Mouse (Mus musculus): ENCODE data around the gene Sh3d19. TPM values are rescaled to one million over a fixed set of nuclear protein-coding genes. Genes with fewer than 3 reads are reported as not detected.

Gene Sh3d19
- 10.3 and 10.9 TPM in 2 replicates for polyA plus RNA-seq (2015; fragmentation: Nextera tagmentation; extraction: Ambion mirVana)

DNA sequence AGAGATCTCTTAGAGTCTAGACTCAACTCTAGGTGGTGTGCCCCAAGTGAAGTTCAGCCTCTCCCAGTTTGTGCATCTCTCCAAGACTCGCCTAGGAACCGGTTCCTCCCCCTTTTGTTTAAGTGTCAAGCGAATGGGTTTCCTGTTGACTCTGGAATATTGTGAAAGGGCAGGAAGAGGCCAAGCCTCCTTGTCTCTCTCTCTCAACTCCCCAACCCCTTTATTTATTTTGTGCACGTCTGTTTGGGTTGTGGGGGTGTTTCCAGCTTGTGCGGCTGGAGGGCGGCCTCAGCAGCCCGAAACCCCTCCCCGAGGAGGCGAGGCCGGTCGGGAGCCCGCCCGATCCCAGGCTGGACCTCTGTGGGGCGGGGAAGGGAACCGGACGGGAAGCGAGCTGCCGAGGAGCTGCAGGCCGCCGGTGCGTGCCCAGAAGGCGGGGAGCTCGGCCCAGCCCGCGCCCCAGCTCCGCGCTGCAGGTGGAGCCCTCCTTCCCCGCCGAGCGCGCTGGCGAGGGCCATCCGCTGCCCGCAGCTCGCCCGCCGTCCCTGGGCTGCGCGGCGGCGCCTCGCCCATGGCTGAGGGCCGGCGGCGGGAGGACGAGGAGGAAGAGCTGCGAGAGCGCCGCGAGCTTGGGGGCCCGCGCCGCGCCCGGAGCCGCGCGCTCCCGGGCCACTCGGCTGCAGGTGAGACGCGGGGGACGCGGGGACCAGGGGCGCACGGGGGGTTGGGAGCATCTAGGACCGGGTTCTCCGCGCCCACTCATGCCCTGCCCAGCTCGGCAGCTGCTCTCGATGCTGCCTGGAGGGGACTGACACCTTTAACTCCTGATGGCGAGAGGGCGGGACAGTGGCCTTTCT lies at the start of gene Sh3d19:
TSS of gene Sh3d19 (plus strand) at position 368 of the 857 bp plus-strand sequence.
- peaks cover 32% of the 10 kb centered on the region for H3K4me1 ChIP-seq
- peak within 1 kb of the TSS; percentile 91 for H3K4me2 ChIP-seq
- peak within 1 kb of the TSS; percentile 68 for H3K27ac ChIP-seq (replicated peaks)
- peak; percentile 78 for ATAC-seq (ENCODE audit: extremely low read depth, insufficient number of reproducible peaks, low FRiP score, low TSS enrichment)
- WGBS, result 1% methylated on average over 63 of the region's 73 CpGs
- no peaks in the 10 kb centered on the region for H3K27me3 ChIP-seq (replicated peaks)
- H3K36me3 ChIP-seq, result no peaks in the 10 kb centered on the region
- peak within 1 kb of the TSS; percentile 92 for H3K9ac ChIP-seq
- H3K9me3 ChIP-seq, result no peaks in the 10 kb centered on the region
- H3K4me3 ChIP-seq, result peak within 1 kb of the TSS; percentile 89

- 61% methylated on average over 3 of the region's 3 CpGs for WGBS
- no peak overlapping the region for H3K9ac ChIP-seq
- H3K4me3 ChIP-seq, result no peak overlapping the region
- 0 out of 2 replicates have a peak, but pooled peaks cover 2% of the 10 kb centered on the region for H3K4me1 ChIP-seq
- H3K27me3 ChIP-seq (replicated peaks), result no peaks in the 10 kb centered on the region
- no peaks in the 10 kb centered on the region for H3K36me3 ChIP-seq
- no peak for ATAC-seq (ENCODE audit: extremely low read depth, insufficient number of reproducible peaks, low FRiP score, low TSS enrichment)
- H3K9me3 ChIP-seq, result no peaks in the 10 kb centered on the region
- no peak overlapping the region for H3K4me2 ChIP-seq
- H3K27ac ChIP-seq (replicated peaks), result no peak overlapping the region
Measured at GRCm38 (mm10) chr3:85922331-85922730, 48.6 kb upstream of the Sh3d19 start.

DNA sequence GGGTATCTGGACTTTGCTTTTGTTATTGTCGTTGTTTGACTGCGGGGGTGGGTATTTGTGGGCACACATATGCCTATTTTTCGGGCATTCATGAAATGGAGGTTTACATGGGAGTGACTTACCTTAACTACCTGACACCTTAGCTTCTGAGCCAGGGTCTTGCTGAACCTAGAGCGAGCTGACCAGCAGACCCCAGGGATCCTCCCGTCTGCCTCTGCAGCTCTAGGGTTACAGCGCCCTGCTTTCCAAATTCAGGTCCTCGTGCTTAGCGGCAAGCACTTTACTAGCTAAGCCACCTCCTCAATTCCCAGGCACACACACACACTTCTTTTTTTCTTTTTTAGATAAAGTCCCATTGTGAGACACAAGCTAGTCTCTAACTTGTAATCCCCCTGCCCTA lies 47.6 kb upstream of the Sh3d19 start:
- Histone ChIP-seq H3K9me3 (no peaks in the 10 kb centered on the region), H3K4me3 (no peak overlapping the region), H3K36me3 (no peaks in the 10 kb centered on the region), H3K4me2 (no peak overlapping the region), H3K27me3 (replicated peaks) (no peaks in the 10 kb centered on the region), H3K9ac (no peak overlapping the region), H3K4me1 (peaks cover 7% of the 10 kb centered on the region), H3K27ac (replicated peaks) (no peak overlapping the region)
- no peak for ATAC-seq (ENCODE audit: extremely low read depth, insufficient number of reproducible peaks, low FRiP score, low TSS enrichment)
- 76% methylated on average over 8 of the region's 8 CpGs for WGBS

DNA sequence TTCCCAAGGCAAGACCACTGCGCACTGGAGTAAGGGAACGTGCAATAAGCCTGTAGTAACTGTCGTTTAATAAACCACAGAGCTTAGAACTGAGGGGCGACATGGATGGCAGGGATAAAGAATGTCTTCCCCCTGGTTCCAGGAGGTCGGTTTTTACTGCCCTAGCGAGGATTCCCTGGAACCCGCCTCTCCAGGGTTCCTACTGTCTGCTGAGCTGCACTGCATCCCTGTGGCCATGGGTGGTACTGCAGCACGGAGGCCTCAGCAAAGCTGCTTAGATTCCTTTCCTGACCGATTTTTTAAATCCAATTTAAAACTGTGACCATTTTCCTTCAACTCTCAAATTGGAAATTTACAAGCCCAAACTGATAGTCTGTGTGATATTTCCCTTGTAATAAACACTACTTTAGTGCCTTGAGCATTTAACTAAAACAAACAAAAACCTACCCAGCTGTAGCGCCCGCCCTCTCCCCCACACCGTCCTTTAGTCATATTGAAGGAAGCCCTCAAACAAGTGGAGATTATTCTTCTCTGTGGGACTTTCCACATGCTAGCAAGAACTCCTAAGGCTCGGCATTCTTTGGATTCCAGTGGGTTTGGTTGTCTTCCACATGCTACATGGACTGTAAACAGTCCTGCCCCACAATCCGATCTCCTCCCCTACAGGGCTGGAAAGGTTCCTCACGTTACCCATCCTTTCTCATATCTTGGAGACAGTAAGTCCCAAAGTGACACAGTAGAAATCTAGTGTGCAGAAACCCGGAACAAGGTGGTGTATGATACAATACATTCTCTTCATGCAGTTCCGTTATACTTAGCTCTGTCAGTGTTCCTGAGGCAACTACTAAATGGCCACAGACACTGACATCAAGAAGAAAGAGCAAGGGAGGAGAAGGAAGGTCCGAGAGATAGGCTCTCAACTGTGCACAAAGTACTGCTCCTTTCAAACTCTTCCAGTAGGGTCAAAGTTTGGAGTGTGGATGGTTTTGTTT lies 46.7 kb upstream of the Sh3d19 start:
- Histone ChIP-seq H3K9ac (0 out of 2 replicates have a peak overlapping the region, but pooled peaks have one; percentile 61), H3K36me3 (no peaks in the 10 kb centered on the region), H3K9me3 (no peaks in the 10 kb centered on the region), H3K27ac (replicated peaks) (no peak overlapping the region), H3K27me3 (replicated peaks) (no peaks in the 10 kb centered on the region), H3K4me2 (peak overlapping the region; percentile 48), H3K4me1 (peaks cover 7% of the 10 kb centered on the region), H3K4me3 (no peak overlapping the region)
- ATAC-seq (ENCODE audit: extremely low read depth, insufficient number of reproducible peaks, low FRiP score, low TSS enrichment), result no peak
- 39% methylated on average over 18 of the region's 18 CpGs for WGBS

DNA sequence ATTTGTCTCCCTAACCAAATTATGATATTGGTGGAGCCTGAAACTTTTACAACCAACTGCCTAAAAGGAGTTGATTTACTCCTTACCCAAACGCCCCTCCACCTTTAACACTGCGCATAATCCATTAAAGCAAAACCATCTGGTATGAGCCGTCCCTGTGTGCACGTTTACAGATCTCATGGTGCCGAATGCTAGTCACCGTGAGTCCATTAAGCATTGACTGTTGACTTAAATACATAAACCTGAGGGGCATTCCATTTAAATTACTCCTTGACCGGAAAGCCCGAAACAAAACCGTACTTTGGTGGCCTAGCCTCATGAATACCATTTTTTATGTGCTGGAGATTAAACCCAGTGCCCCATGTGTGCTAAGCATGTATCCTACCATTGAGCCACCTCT lies 43.6 kb upstream of the Sh3d19 start:
- H3K9ac ChIP-seq, result no peak overlapping the region
- no peak overlapping the region for H3K27ac ChIP-seq (replicated peaks)
- H3K36me3 ChIP-seq, result no peaks in the 10 kb centered on the region
- H3K4me1 ChIP-seq, result peaks cover 7% of the 10 kb centered on the region
- H3K4me2 ChIP-seq, result no peak overlapping the region
- ATAC-seq (ENCODE audit: extremely low read depth, insufficient number of reproducible peaks, low FRiP score, low TSS enrichment), result no peak
- H3K9me3 ChIP-seq, result no peaks in the 10 kb centered on the region
- 83% methylated on average over 9 of the region's 9 CpGs for WGBS
- H3K27me3 ChIP-seq (replicated peaks), result no peaks in the 10 kb centered on the region
- no peak overlapping the region for H3K4me3 ChIP-seq

GRCm38 (mm10) chr3:85928140-85928611 lies 42.7 kb upstream of the Sh3d19 start:
- H3K9me3 ChIP-seq, result no peaks in the 10 kb centered on the region
- no peaks in the 10 kb centered on the region for H3K27me3 ChIP-seq (replicated peaks)
- 0 out of 2 replicates have a peak overlapping the region, but pooled peaks have one; percentile 28 for H3K27ac ChIP-seq (replicated peaks)
- H3K4me1 ChIP-seq, result peaks cover 7% of the 10 kb centered on the region
- whole genome bisulfite sequencing, result 55% methylated on average over 5 of the region's 5 CpGs
- no peak overlapping the region for H3K9ac ChIP-seq
- no peak overlapping the region for H3K4me2 ChIP-seq
- H3K36me3 ChIP-seq, result no peaks in the 10 kb centered on the region
- no peak for ATAC-seq (ENCODE audit: extremely low read depth, insufficient number of reproducible peaks, low FRiP score, low TSS enrichment)
- H3K4me3 ChIP-seq, result no peak overlapping the region

DNA sequence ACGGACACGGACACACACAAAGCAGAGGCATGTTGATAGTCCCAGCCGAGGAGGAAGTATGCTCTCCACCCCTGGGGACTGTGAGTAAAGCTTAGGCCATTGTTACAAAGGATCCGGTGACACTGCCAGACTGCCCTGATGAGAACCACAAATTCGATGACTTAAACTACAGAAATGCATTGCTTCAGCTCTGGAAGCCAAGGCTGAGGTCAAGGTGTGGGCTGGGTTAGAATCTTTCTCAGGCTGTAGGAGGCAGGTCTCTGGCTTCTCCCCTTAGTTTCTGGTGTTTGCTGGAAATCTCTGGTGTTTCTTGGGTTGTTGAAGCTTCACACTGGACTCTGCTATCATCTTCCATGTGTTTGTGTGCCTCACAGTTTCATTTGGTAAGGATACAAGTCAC lies 41.2 kb upstream of the Sh3d19 start:
- WGBS, result 80% methylated on average over 5 of the region's 5 CpGs
- H3K27ac ChIP-seq (replicated peaks), result no peak overlapping the region
- H3K4me3 ChIP-seq, result no peak overlapping the region
- no peaks in the 10 kb centered on the region for H3K27me3 ChIP-seq (replicated peaks)
- no peaks in the 10 kb centered on the region for H3K36me3 ChIP-seq
- H3K4me2 ChIP-seq, result no peak overlapping the region
- no peak for ATAC-seq (ENCODE audit: extremely low read depth, insufficient number of reproducible peaks, low FRiP score, low TSS enrichment)
- no peaks in the 10 kb centered on the region for H3K9me3 ChIP-seq
- H3K9ac ChIP-seq, result no peak overlapping the region
- H3K4me1 ChIP-seq, result peaks cover 5% of the 10 kb centered on the region

DNA sequence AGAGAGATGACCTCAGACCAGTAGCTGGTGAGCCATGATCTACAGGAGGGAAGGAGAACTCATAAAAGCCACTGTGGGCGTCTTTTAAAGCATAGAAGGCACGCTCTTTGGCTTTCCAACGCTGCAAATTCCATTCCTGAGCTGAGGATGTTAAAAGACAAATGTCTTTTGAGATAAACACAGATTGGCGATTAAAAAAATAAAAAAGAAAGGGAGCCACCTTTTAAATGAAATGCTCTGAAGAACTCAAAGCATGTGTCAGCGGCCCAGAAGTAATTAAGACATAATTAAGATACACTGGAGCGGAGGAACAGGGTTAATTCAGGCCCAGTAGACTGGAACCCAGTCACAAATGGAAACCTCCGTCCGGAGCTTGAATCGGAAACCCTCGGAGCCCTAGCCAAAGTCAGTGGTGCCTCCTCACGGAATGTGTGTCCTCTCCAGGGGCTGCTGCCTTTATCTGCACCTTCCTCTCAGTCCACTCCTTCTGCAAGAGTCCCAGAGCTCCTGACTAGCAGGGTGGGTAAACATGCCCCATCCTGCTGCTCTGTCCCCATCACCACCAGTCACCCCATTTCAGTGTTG lies 40.1 kb upstream of the Sh3d19 start:
- 70% methylated on average over 11 of the region's 11 CpGs for WGBS
- ATAC-seq (ENCODE audit: extremely low read depth, insufficient number of reproducible peaks, low FRiP score, low TSS enrichment), result no peak
- no peak overlapping the region for H3K27ac ChIP-seq (replicated peaks)
- no peaks in the 10 kb centered on the region for H3K27me3 ChIP-seq (replicated peaks)
- no peak overlapping the region for H3K4me3 ChIP-seq
- H3K4me2 ChIP-seq, result no peak overlapping the region
- no peaks in the 10 kb centered on the region for H3K36me3 ChIP-seq
- no peaks in the 10 kb centered on the region for H3K9me3 ChIP-seq
- peaks cover 5% of the 10 kb centered on the region for H3K4me1 ChIP-seq
- no peak overlapping the region for H3K9ac ChIP-seq

- no peak overlapping the region for H3K4me2 ChIP-seq
- WGBS, result 70% methylated on average over 6 of the region's 6 CpGs
Measured at GRCm38 (mm10) chr3:85931859-85932258, 39.0 kb upstream of the Sh3d19 start.

GRCm38 (mm10) chr3:85933586-85933985 lies 37.3 kb upstream of the Sh3d19 start:
- Histone ChIP-seq H3K4me2 (no peak overlapping the region), H3K27me3 (replicated peaks) (no peaks in the 10 kb centered on the region), H3K27ac (replicated peaks) (no peak overlapping the region), H3K9me3 (no peaks in the 10 kb centered on the region), H3K4me1 (no peaks in the 10 kb centered on the region), H3K4me3 (no peak overlapping the region), H3K9ac (no peak overlapping the region), H3K36me3 (no peaks in the 10 kb centered on the region)
- ATAC-seq (ENCODE audit: extremely low read depth, insufficient number of reproducible peaks, low FRiP score, low TSS enrichment), result no peak
- 85% methylated on average over 5 of the region's 5 CpGs for WGBS

More at GRCm38 (mm10) chr3:85931859-85932258, 39.0 kb upstream of the Sh3d19 start:
- H3K9ac ChIP-seq, result no peak overlapping the region
- no peak for ATAC-seq (ENCODE audit: extremely low read depth, insufficient number of reproducible peaks, low FRiP score, low TSS enrichment)
- H3K4me1 ChIP-seq, result peaks cover 5% of the 10 kb centered on the region
- no peaks in the 10 kb centered on the region for H3K9me3 ChIP-seq
- H3K4me3 ChIP-seq, result no peak overlapping the region
- no peaks in the 10 kb centered on the region for H3K27me3 ChIP-seq (replicated peaks)
- H3K27ac ChIP-seq (replicated peaks), result no peak overlapping the region
- no peaks in the 10 kb centered on the region for H3K36me3 ChIP-seq

DNA sequence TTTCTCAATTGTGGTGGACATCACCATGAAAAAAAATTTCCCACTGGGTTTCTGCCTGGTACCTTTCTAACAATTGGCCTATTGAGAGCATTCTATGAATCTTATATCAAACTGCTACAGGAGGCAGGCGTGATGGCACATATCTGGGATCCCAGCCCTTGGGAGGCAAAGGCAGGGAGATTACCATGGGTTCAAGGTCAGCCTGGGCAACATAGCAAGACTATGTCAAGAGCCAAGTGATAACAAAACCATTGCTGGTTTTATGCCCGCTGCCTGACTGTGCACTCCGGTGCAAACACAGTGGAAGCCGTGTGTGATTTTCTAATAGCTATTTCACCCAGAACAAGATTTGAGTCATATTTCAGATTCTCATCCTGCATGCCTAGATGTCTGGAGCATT lies 20.0 kb upstream of the Sh3d19 start:
- H3K9ac ChIP-seq, result no peak overlapping the region
- no peaks in the 10 kb centered on the region for H3K4me1 ChIP-seq
- no peak for ATAC-seq (ENCODE audit: extremely low read depth, insufficient number of reproducible peaks, low FRiP score, low TSS enrichment)
- no peaks in the 10 kb centered on the region for H3K9me3 ChIP-seq
- no peak overlapping the region for H3K4me2 ChIP-seq
- H3K27me3 ChIP-seq (replicated peaks), result no peaks in the 10 kb centered on the region
- no peaks in the 10 kb centered on the region for H3K36me3 ChIP-seq
- H3K27ac ChIP-seq (replicated peaks), result no peak overlapping the region
- H3K4me3 ChIP-seq, result no peak overlapping the region
- WGBS, result 70% methylated on average over 4 of the region's 4 CpGs
